Mouse (Mus musculus): ENCODE data around the gene Slc7a8. TPM values are rescaled to one million over a fixed set of nuclear protein-coding genes. Genes with fewer than 3 reads are reported as not detected.
A peak's percentile ranks its signal among the peaks of the same experiment; 100 is the strongest.

The Slc7a8 gene
- total RNA-seq, 1 experiment = 0.36 TPM

DNA sequence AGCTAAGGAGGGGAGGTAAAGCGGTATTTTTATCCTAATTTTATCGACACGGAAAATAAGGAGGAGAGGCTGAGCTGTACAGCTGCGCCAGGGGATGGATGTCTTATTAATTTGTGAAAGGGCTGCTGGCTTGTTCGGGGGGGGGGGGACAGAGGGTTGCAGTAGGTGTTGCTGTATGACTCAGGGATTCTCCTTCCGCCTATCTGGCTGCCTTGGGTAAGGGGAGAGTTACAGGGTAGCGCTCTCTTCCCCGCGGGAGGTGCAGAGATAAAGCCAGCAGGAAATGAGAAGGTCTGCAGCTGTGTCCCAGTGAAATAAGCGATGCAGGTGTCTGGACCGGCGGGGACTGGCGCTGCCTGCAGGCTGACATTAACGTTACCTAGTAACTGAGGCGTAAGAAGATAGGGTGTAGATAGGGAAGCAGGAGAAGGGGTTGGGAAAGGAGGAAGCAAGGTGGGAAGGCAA is 67.1 kb downstream of the Slc7a8 start:
- TF ChIP-seq MAFK (IDR thresholded peaks at IDR 0.05; ENCODE audit: insufficient read depth, low read depth, low read length) = no peak
- TF ChIP-seq CHD2 (IDR thresholded peaks at IDR 0.05; ENCODE audit: low read depth, low read length) = no peak
- no peak for TF ChIP-seq HCFC1 (IDR thresholded peaks at IDR 0.05; ENCODE audit: borderline replicate concordance, insufficient read depth, low read length)
- TF ChIP-seq ZC3H11A (IDR thresholded peaks at IDR 0.05; ENCODE audit: borderline replicate concordance, low read depth, low read length) = no peak
- no peak for TF ChIP-seq ZNF384 (IDR thresholded peaks at IDR 0.05; ENCODE audit: low read depth, low read length)
- peak; percentile 42 for DNase-seq (ENCODE audit: low read depth, low spot score)
- H3K9me3 ChIP-seq (ENCODE audit: control insufficient read depth, insufficient read depth, low read depth, low read length) = no peaks in the 10 kb centered on the region
- H3K27ac ChIP-seq (ENCODE audit: insufficient read depth, low read depth, low read length, poor library complexity, severe bottlenecking) = no peak overlapping the region
- H3K4me1 ChIP-seq (ENCODE audit: control insufficient read depth in 2 of 2, insufficient read depth in 2 of 2, low read length in 2 of 2, poor library complexity in 1 of 2) = peaks cover 0 to 7% of the 10 kb centered on the region in 2 experiments; a peak in 1 of 4 replicates
- no peaks in the 10 kb centered on the region for H3K36me3 ChIP-seq (ENCODE audit: control insufficient read depth, insufficient read depth, low read length, poor library complexity, severe bottlenecking)
- 0 out of 2 replicates have a peak overlapping the region, but pooled peaks have one; percentile 27 for H3K9ac ChIP-seq (ENCODE audit: insufficient read depth, low read depth, low read length, poor library complexity, severe bottlenecking)
- in situ Hi-C loops (cut with MboI; ENCODE audit: low sequenced_read_pairs in 2 of 2, unreplicated experiment in 2 of 2) = loop anchor here (5.0 to 10.0 kb wide), 2 partner anchors 68 to 70 kb away; partner anchors contain the start of gene Slc7a8 (in 2 of the 2)
- peak overlapping the region; percentile 23 to 41; a peak in 3 of 4 replicates for H3K4me3 ChIP-seq (ENCODE audit: insufficient read depth in 1 of 2, low read depth in 1 of 2, low read length in 2 of 2, poor library complexity in 1 of 2, severe bottlenecking in 1 of 2)

DNA sequence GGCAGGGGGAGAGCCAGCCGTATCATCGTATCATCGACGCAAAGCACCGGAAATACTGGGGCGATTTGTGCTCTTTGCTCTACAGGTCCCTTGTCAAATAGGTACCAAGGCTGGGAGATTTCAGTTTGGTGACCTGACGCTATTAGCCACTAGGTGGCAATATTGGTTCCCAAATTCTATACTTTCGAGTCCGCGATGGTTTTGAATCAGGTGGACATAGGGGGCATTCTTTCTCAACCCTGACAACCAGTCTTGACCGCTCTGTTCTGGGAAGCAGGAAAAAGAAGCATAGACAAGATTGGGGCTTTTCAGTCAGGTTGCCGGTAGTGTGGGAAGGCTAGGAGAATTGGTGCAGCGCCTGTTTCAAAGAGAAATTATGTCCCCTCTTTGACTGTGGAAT is 67.6 kb downstream of the Slc7a8 start:
- H3K27ac ChIP-seq (ENCODE audit: insufficient read depth, low read depth, low read length, poor library complexity, severe bottlenecking) = no peak overlapping the region
- peak; percentile 91 for DNase-seq (ENCODE audit: low read depth, low spot score)
- H3K36me3 ChIP-seq (ENCODE audit: control insufficient read depth, insufficient read depth, low read length, poor library complexity, severe bottlenecking) = no peaks in the 10 kb centered on the region
- no peaks in the 10 kb centered on the region for H3K9me3 ChIP-seq (ENCODE audit: control insufficient read depth, insufficient read depth, low read depth, low read length)
- H3K4me3 ChIP-seq (ENCODE audit: insufficient read depth in 1 of 2, low read depth in 1 of 2, low read length in 2 of 2, poor library complexity in 1 of 2, severe bottlenecking in 1 of 2) = peak overlapping the region; percentile 23 to 41; a peak in 3 of 4 replicates
- no peak overlapping the region for H3K9ac ChIP-seq (ENCODE audit: insufficient read depth, low read depth, low read length, poor library complexity, severe bottlenecking)
- TF ChIP-seq ZNF384 (IDR thresholded peaks at IDR 0.05; ENCODE audit: low read depth, low read length) (no peak), ZC3H11A (IDR thresholded peaks at IDR 0.05; ENCODE audit: borderline replicate concordance, low read depth, low read length) (peak; percentile 86), MAFK (IDR thresholded peaks at IDR 0.05; ENCODE audit: insufficient read depth, low read depth, low read length) (0 out of 2 replicates have a peak, but pooled peaks have one; percentile 2)
- in situ Hi-C loops (cut with MboI; ENCODE audit: low sequenced_read_pairs in 2 of 2, unreplicated experiment in 2 of 2) = loop anchor here in 1 of 2 experiments (10.0 kb wide), 1 partner anchor 71 kb away; the partner anchor contains the start of gene Slc7a8
- H3K4me1 ChIP-seq (ENCODE audit: control insufficient read depth in 2 of 2, insufficient read depth in 2 of 2, low read length in 2 of 2, poor library complexity in 1 of 2) = peaks cover 0 to 7% of the 10 kb centered on the region in 2 experiments; a peak in 1 of 4 replicates

GRCm38 (mm10) chr14:54712861-54713260 is 68.9 kb downstream of the Slc7a8 start:
- Histone ChIP-seq H3K4me3 (ENCODE audit: insufficient read depth in 1 of 2, low read depth in 1 of 2, low read length in 2 of 2, poor library complexity in 1 of 2, severe bottlenecking in 1 of 2) (no peak overlapping the region), H3K4me1 (ENCODE audit: control insufficient read depth in 2 of 2, insufficient read depth in 2 of 2, low read length in 2 of 2, poor library complexity in 1 of 2) (peaks cover 0 to 7% of the 10 kb centered on the region in 2 experiments; a peak in 1 of 4 replicates), H3K9ac (ENCODE audit: insufficient read depth, low read depth, low read length, poor library complexity, severe bottlenecking) (no peak overlapping the region), H3K27ac (ENCODE audit: insufficient read depth, low read depth, low read length, poor library complexity, severe bottlenecking) (no peak overlapping the region), H3K9me3 (ENCODE audit: control insufficient read depth, insufficient read depth, low read depth, low read length) (no peaks in the 10 kb centered on the region), H3K36me3 (ENCODE audit: control insufficient read depth, insufficient read depth, low read length, poor library complexity, severe bottlenecking) (no peaks in the 10 kb centered on the region)
- no peak for TF ChIP-seq HCFC1 (IDR thresholded peaks at IDR 0.05; ENCODE audit: borderline replicate concordance, insufficient read depth, low read length)
- no peak for TF ChIP-seq ZNF384 (IDR thresholded peaks at IDR 0.05; ENCODE audit: low read depth, low read length)
- no peak for TF ChIP-seq CHD2 (IDR thresholded peaks at IDR 0.05; ENCODE audit: low read depth, low read length)
- no peak for TF ChIP-seq MAFK (IDR thresholded peaks at IDR 0.05; ENCODE audit: insufficient read depth, low read depth, low read length)
- TF ChIP-seq ZC3H11A (IDR thresholded peaks at IDR 0.05; ENCODE audit: borderline replicate concordance, low read depth, low read length) = no peak
- in situ Hi-C loops (cut with MboI; ENCODE audit: low sequenced_read_pairs in 2 of 2, unreplicated experiment in 2 of 2) = loop anchor here in 1 of 2 experiments (10.0 kb wide), 1 partner anchor 72 kb away; the partner anchor contains the start of gene Slc7a8
- no peak for DNase-seq (ENCODE audit: low read depth, low spot score)

GRCm38 (mm10) chr14:54712074-54712473 is 69.7 kb downstream of the Slc7a8 start, which contains the start of gene Cebpe:
Gene Cebpe (minus strand): TSS chr14:54712174.
- H3K27ac ChIP-seq (ENCODE audit: insufficient read depth, low read depth, low read length, poor library complexity, severe bottlenecking) = no peak within 1 kb of the TSS
- in situ Hi-C loops (cut with MboI; ENCODE audit: low sequenced_read_pairs in 2 of 2, unreplicated experiment in 2 of 2) = loop anchor here in 1 of 2 experiments (10.0 kb wide), 1 partner anchor 73 kb away; the partner anchor contains the start of gene Slc7a8
- peak within 1 kb of the TSS; percentile 38 for H3K9ac ChIP-seq (ENCODE audit: insufficient read depth, low read depth, low read length, poor library complexity, severe bottlenecking)
- TF ChIP-seq ZC3H11A (IDR thresholded peaks at IDR 0.05; ENCODE audit: borderline replicate concordance, low read depth, low read length) (no peak), ZNF384 (IDR thresholded peaks at IDR 0.05; ENCODE audit: low read depth, low read length) (no peak), MAFK (IDR thresholded peaks at IDR 0.05; ENCODE audit: insufficient read depth, low read depth, low read length) (no peak), CHD2 (IDR thresholded peaks at IDR 0.05; ENCODE audit: low read depth, low read length) (no peak), HCFC1 (IDR thresholded peaks at IDR 0.05; ENCODE audit: borderline replicate concordance, insufficient read depth, low read length) (no peak)
- no peak for DNase-seq (ENCODE audit: low read depth, low spot score)
- peaks cover 0 to 7% of the 10 kb centered on the region in 2 experiments; a peak in 1 of 4 replicates for H3K4me1 ChIP-seq (ENCODE audit: control insufficient read depth in 2 of 2, insufficient read depth in 2 of 2, low read length in 2 of 2, poor library complexity in 1 of 2)
- no peaks in the 10 kb centered on the region for H3K9me3 ChIP-seq (ENCODE audit: control insufficient read depth, insufficient read depth, low read depth, low read length)
- H3K4me3 ChIP-seq (ENCODE audit: insufficient read depth in 1 of 2, low read depth in 1 of 2, low read length in 2 of 2, poor library complexity in 1 of 2, severe bottlenecking in 1 of 2) = peak within 1 kb of the TSS; percentile 32 to 50; a peak in 2 of 4 replicates
- no peaks in the 10 kb centered on the region for H3K36me3 ChIP-seq (ENCODE audit: control insufficient read depth, insufficient read depth, low read length, poor library complexity, severe bottlenecking)

Measured in ES-E14 (cell line).